Mouse (Mus musculus): ENCODE measurements around the gene Slc9a2. TPM values are rescaled to one million over a fixed set of nuclear protein-coding genes. Genes with fewer than 3 reads are reported as not detected.

Slc9a2 gene
- polyA plus RNA-seq (2012; rRNA removed): 2.3 and 3.2 TPM in 2 replicates

- TF ChIP-seq POLR2A (IDR thresholded peaks at IDR 0.05; ENCODE audit: borderline replicate concordance, extremely low read depth, low read depth, low read length) (no peak), CTCF (IDR thresholded peaks at IDR 0.05; ENCODE audit: insufficient read depth, low read length) (no peak)
- Histone ChIP-seq H3K4me1 (ENCODE audit: control insufficient read depth, insufficient read depth, low read length) (0 out of 2 replicates have a peak, but pooled peaks cover 2% of the 10 kb centered on the region), H3K4me3 (replicated peaks; ENCODE audit: extremely low read depth, low read depth, low read length) (peak within 1 kb of the TSS; percentile 61)
- DNase-seq: peak; percentile 17
- 2% methylated on average over 25 of the region's 25 CpGs for WGBS
Observed at GRCm38 (mm10) chr1:40680067-40680867, at the start of gene Slc9a2. Gene Slc9a2 (plus strand): TSS chr1:40680574.

DNA sequence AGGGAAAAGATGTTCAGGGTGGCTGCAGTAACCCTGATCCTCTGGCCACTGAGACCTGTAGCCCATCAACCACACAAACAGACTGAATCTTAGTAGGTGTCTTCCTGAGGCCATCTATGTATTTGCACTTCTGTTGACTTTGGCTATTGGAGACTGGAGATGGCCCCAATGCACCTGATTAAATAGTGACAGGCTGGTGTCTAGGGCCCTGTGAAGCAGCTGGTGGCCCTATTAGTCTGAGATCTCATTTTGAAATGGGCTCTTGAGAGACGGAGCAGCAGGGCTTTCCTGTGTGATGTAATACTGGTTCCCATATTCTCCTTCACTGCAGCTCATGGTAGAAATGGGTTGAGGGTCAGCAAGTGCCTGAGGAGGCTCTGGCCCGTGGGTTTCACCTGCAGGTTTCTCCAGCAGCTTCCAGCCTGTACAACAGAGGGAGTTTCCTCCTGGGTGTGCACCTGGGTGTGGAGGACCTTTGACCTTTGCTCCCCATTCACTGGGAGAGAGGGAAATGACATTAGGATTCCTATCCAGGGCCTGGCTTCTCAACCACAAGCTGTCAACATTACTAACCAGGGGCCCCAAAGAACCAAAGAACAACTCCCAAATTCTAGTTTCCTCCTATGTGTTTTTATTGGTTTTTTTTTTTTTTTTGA lies 47.8 kb upstream of the Slc9a2 start:
- 47% methylated on average over 2 of the region's 2 CpGs for WGBS
- TF ChIP-seq POLR2A (IDR thresholded peaks at IDR 0.05; ENCODE audit: borderline replicate concordance, extremely low read depth, low read depth, low read length) (no peak), CTCF (IDR thresholded peaks at IDR 0.05; ENCODE audit: insufficient read depth, low read length) (no peak)
- H3K4me3 ChIP-seq (replicated peaks; ENCODE audit: extremely low read depth, low read depth, low read length): no peak overlapping the region
- no peak for DNase-seq
- no peaks in the 10 kb centered on the region for H3K4me1 ChIP-seq (ENCODE audit: control insufficient read depth, insufficient read depth, low read length)

DNA sequence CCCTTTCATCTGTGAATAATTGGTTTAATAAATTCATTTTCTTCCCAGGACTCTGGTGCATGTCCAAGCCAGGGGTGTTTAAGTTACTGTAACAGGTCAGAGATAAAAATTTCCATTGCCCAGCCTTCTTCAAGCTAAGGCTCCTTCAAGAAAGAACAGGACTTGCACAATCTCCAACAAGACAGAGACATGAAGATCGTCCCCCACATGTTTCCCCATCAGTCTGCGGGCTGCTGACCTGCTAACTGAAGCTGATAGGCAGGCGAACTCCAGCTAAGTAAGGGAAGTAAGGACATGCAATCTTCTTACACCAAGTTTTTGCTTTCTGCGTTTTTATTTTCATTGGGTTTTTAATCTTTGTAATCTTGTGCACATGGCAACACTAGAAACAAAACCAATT lies 45.8 kb upstream of the Slc9a2 start:
- TF ChIP-seq CTCF (IDR thresholded peaks at IDR 0.05; ENCODE audit: insufficient read depth, low read length) (no peak), POLR2A (IDR thresholded peaks at IDR 0.05; ENCODE audit: borderline replicate concordance, extremely low read depth, low read depth, low read length) (no peak)

DNA sequence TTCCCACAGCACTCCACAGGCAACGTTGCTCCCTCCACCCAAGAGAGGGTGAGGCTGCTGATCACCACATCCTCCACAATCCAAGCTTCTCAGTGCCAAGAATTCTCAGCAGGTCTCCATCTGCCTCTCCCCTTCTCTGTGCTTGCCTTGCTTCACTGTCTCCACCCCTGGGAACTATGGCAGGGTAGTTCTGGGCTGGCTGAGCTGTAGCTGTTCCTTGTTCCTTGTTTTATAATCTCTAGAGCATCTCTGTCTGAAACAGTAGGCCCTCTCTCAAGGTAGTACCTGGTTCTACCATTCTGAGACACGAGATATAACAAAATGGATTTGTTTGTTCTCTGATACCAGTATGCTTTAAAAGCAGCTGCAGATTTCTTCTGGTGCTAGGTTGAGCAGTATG lies 32.1 kb upstream of the Slc9a2 start:
- DNase-seq: no peak
- Histone ChIP-seq H3K4me3 (replicated peaks; ENCODE audit: extremely low read depth, low read depth, low read length) (no peak overlapping the region), H3K4me1 (ENCODE audit: control insufficient read depth, insufficient read depth, low read length) (no peaks in the 10 kb centered on the region)
- TF ChIP-seq CTCF (IDR thresholded peaks at IDR 0.05; ENCODE audit: insufficient read depth, low read length) (no peak), POLR2A (IDR thresholded peaks at IDR 0.05; ENCODE audit: borderline replicate concordance, extremely low read depth, low read depth, low read length) (no peak)
- 55% methylated on average over 2 of the region's 2 CpGs for WGBS

More for the DNA sequence above, 45.8 kb upstream of the Slc9a2 start:
- no peak overlapping the region for H3K4me3 ChIP-seq (replicated peaks; ENCODE audit: extremely low read depth, low read depth, low read length)
- WGBS: 67% methylated on average over 4 of the region's 4 CpGs
- H3K4me1 ChIP-seq (ENCODE audit: control insufficient read depth, insufficient read depth, low read length): no peaks in the 10 kb centered on the region
- DNase-seq: no peak

DNA sequence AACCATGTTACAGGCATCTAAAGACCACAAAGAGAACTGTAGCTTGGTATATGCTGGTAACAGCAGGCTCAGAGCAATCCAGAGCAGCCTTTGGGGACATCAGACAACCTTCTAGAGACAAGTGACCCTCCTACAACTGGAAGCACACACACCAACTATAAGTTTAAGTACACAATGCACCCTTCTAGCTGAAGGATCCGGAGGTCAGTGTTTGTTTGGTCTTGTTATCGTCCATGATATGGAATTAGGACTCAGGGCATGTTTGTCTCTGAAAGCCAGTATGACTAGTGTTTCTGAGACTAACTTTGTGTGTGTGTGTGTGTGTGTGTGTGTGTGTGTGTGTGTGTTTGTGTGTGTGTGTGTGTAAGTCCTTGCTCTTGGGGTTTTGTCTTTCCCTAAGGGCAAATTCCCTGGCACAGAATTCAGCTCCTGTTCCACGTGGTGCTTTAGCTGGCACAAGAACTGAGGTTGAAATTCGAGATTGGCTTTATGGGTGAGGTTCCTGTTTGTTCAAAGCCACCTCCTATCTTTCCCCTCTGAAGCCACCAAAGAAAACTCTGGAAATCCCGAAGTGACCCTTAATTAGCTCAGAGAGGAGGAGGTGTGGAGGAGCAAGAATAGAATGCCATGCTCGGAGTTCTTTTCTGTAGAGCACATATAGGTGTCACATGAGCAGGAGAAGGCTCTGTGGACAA lies 29.4 kb upstream of the Slc9a2 start:
- H3K4me3 ChIP-seq (replicated peaks; ENCODE audit: extremely low read depth, low read depth, low read length): no peak overlapping the region
- DNase-seq: no peak
- no peaks in the 10 kb centered on the region for H3K4me1 ChIP-seq (ENCODE audit: control insufficient read depth, insufficient read depth, low read length)
- 36% methylated on average over 6 of the region's 6 CpGs for WGBS
- TF ChIP-seq CTCF (IDR thresholded peaks at IDR 0.05; ENCODE audit: insufficient read depth, low read length): no peak
- no peak for TF ChIP-seq POLR2A (IDR thresholded peaks at IDR 0.05; ENCODE audit: borderline replicate concordance, extremely low read depth, low read depth, low read length)

DNA sequence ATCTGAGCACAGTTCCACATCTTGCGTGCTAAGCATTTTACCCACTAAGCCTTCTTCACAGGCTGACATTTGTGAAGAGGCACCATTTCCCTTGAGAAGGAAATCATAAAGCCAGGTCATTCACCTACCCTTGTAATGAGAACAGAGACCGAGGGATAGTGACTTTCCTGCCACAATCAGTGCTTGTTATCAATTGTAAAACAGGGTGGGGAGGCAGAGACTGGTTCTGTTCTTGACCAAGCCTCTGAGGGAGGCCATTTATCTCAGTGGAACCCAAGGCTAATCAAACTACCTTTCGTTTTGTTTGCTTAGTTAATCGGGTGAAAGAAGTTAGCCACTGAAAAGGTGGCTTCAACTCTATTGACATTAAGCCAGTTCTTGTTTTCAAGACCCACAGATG lies 23.3 kb upstream of the Slc9a2 start:
- Histone ChIP-seq H3K4me3 (replicated peaks; ENCODE audit: extremely low read depth, low read depth, low read length) (no peak overlapping the region), H3K4me1 (ENCODE audit: control insufficient read depth, insufficient read depth, low read length) (no peaks in the 10 kb centered on the region; the same call in 1 of the 2 replicates)
- DNase-seq: no peak
- TF ChIP-seq CTCF (IDR thresholded peaks at IDR 0.05; ENCODE audit: insufficient read depth, low read length): no peak
- no peak for TF ChIP-seq POLR2A (IDR thresholded peaks at IDR 0.05; ENCODE audit: borderline replicate concordance, extremely low read depth, low read depth, low read length)
- 61% methylated on average over 4 of the region's 4 CpGs for WGBS

- TF ChIP-seq POLR2A (IDR thresholded peaks at IDR 0.05; ENCODE audit: borderline replicate concordance, extremely low read depth, low read depth, low read length) (no peak), CTCF (IDR thresholded peaks at IDR 0.05; ENCODE audit: insufficient read depth, low read length) (peak; percentile 42; the same call in 1 of the 2 replicates)
- 53% methylated on average over 8 of the region's 8 CpGs for WGBS
- peak; percentile 51 for DNase-seq
- no peaks in the 10 kb centered on the region; the same call in 1 of the 2 replicates for H3K4me1 ChIP-seq (ENCODE audit: control insufficient read depth, insufficient read depth, low read length)
- H3K4me3 ChIP-seq (replicated peaks; ENCODE audit: extremely low read depth, low read depth, low read length): no peak overlapping the region
Observed at GRCm38 (mm10) chr1:40657978-40658496, 22.3 kb upstream of the Slc9a2 start.

DNA sequence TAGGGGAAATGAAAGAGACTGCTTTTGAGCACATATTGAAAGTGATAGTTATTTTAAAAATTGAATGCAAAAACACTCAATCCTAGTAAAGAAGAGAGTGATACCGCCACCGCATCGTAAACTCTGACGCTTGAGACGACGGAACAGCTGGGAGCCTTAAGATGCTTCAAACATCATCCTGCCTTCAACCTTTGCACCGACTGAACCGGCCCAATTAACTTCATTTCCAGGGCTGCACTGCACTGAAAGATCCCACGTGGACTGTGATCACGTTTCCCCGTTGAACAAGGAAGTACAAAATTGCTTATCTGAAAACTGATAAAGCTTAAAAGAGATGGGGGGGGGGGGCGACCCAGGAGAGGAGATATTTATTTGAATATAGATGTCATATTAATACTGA lies 21.4 kb upstream of the Slc9a2 start:
- TF ChIP-seq CTCF (IDR thresholded peaks at IDR 0.05; ENCODE audit: insufficient read depth, low read length): no peak
- TF ChIP-seq POLR2A (IDR thresholded peaks at IDR 0.05; ENCODE audit: borderline replicate concordance, extremely low read depth, low read depth, low read length): no peak
- Histone ChIP-seq H3K4me3 (replicated peaks; ENCODE audit: extremely low read depth, low read depth, low read length) (no peak overlapping the region), H3K4me1 (ENCODE audit: control insufficient read depth, insufficient read depth, low read length) (no peaks in the 10 kb centered on the region; the same call in 1 of the 2 replicates)
- 30% methylated on average over 12 of the region's 12 CpGs for WGBS
- no peak for DNase-seq

- Histone ChIP-seq H3K4me1 (ENCODE audit: control insufficient read depth, insufficient read depth, low read length) (no peaks in the 10 kb centered on the region; the same call in 1 of the 2 replicates), H3K4me3 (replicated peaks; ENCODE audit: extremely low read depth, low read depth, low read length) (no peak overlapping the region)
- WGBS: 28% methylated on average over 9 of the region's 9 CpGs
- DNase-seq: no peak
- TF ChIP-seq POLR2A (IDR thresholded peaks at IDR 0.05; ENCODE audit: borderline replicate concordance, extremely low read depth, low read depth, low read length) (no peak), CTCF (IDR thresholded peaks at IDR 0.05; ENCODE audit: insufficient read depth, low read length) (no peak)
Observed at GRCm38 (mm10) chr1:40659496-40659895, 20.9 kb upstream of the Slc9a2 start.

All from lung, adult 2 months (tissue).